Mouse (Mus musculus): ENCODE measurements around the gene Irf2bp1. TPM values are rescaled to one million over a fixed set of nuclear protein-coding genes. Genes with fewer than 3 reads are reported as not detected.

Irf2bp1 gene
- polyA plus RNA-seq (2015; fragmentation: Nextera tagmentation; extraction: Ambion mirVana), result 21.4 and 23.5 TPM in 2 replicates

DNA sequence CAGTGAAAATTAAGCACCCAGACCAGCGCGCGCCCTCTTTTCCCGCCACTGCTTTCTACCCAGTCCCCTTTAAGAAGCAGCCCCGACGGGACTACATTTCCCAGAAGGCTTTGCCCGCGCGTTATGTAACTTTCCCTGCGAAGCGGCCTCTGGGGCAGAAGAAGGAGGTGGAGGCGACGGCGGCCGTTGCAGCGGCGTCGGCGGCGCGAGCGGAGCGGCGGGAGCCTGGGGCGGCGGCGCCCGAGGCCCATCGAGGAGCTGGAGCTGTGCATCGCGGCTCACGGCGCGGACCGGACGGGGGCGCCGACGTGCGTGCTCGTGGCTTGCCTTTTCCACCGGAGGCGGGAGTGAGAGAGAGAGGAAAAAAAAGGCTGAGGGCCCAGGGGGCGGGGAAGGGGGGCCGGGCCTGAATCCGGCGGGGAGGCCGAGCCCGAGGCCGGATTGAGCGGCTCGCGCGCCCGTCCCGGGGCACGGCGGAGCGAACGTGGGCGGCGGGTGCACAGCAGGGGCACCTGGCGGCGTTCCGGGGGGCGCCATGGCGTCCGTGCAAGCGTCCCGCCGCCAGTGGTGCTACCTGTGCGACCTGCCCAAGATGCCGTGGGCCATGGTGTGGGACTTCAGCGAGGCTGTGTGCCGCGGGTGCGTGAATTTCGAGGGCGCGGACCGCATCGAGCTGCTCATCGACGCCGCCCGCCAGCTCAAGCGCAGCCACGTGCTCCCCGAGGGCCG lies at the start of gene Irf2bp1:
Gene Irf2bp1, plus strand, starts transcription at position 143 of the 729 bp plus-strand sequence.
- Histone ChIP-seq H3K9ac (replicated peaks; ENCODE audit: low read length) (peak within 1 kb of the TSS; percentile 95), H3K4me3 (ENCODE audit: low read length) (peak within 1 kb of the TSS; percentile 86), H3K4me2 (replicated peaks; ENCODE audit: low read depth, low read length) (peak within 1 kb of the TSS; percentile 98), H3K27me3 (ENCODE audit: insufficient read depth, low read length) (no peaks in the 10 kb centered on the region), H3K9me3 (ENCODE audit: low read length) (no peaks in the 10 kb centered on the region), H3K4me1 (ENCODE audit: insufficient read depth, low read length) (peaks cover 57% of the 10 kb centered on the region), H3K36me3 (ENCODE audit: insufficient read depth, low read length) (peaks cover 16% of the 10 kb centered on the region), H3K27ac (ENCODE audit: low read length) (peak within 1 kb of the TSS; percentile 97)
- peak; percentile 62 for ATAC-seq (ENCODE audit: low FRiP score, low TSS enrichment)
- under 1% methylated on average over 68 of the region's 90 CpGs for WGBS

DNA sequence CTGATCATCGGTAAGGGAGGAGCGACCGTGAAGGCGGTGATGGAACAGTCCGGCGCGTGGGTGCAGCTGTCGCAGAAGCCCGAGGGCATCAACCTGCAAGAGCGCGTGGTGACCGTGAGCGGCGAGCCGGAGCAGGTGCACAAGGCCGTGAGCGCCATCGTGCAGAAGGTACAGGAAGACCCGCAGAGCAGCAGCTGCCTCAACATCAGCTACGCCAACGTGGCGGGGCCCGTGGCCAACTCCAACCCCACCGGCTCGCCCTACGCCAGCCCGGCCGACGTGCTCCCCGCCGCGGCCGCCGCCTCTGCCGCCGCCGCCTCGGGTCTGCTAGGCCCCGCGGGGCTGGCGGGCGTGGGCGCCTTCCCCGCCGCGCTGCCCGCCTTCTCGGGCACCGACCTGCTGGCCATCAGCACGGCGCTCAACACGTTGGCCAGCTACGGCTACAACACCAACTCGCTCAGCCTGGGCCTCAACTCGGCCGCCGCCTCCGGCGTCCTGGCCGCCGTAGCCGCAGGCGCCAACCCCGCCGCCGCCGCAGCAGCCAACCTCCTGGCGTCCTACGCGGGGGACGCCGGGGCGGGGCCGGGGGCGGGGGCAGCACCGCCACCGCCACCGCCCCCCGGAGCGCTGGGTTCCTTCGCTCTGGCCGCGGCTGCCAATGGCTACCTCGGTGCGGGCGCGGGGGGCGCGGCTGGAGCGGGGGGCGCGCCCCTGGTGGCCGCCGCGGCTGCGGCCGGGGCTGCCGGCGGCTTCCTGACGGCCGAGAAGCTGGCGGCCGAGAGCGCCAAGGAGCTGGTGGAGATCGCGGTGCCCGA lies 46.1 kb upstream of the Irf2bp1 start:
- Histone ChIP-seq H3K4me2 (replicated peaks; ENCODE audit: low read depth, low read length) (peak overlapping the region; percentile 98), H3K9ac (replicated peaks; ENCODE audit: low read length) (peak overlapping the region; percentile 70), H3K9me3 (ENCODE audit: low read length) (no peaks in the 10 kb centered on the region), H3K36me3 (ENCODE audit: insufficient read depth, low read length) (no peaks in the 10 kb centered on the region), H3K27me3 (ENCODE audit: insufficient read depth, low read length) (peaks cover 54% of the 10 kb centered on the region), H3K4me3 (ENCODE audit: low read length) (peak overlapping the region; percentile 68), H3K4me1 (ENCODE audit: insufficient read depth, low read length) (peaks cover 17% of the 10 kb centered on the region), H3K27ac (ENCODE audit: low read length) (0 out of 2 replicates have a peak overlapping the region, but pooled peaks have one; percentile 25)
- peak; percentile 89 for ATAC-seq (ENCODE audit: low FRiP score, low TSS enrichment)
- under 1% methylated on average over 86 of the region's 107 CpGs for WGBS

DNA sequence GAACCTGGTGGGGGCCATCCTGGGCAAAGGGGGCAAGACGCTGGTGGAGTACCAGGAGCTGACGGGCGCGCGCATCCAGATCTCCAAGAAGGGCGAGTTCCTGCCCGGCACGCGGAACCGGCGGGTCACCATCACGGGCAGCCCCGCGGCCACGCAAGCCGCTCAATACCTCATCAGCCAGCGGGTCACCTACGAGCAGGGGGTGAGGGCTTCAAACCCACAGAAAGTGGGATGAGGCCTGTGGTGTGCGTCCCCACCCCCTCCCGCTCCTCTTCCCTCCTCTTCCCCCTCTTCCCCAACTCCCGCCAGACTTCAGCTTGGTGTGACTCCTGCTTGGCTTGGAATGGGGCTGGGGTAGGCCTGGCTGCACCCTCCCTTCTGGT lies 45.5 kb upstream of the Irf2bp1 start:
- no peaks in the 10 kb centered on the region for H3K9me3 ChIP-seq (ENCODE audit: low read length)
- peaks cover 23% of the 10 kb centered on the region for H3K4me1 ChIP-seq (ENCODE audit: insufficient read depth, low read length)
- peak overlapping the region; percentile 68 for H3K4me3 ChIP-seq (ENCODE audit: low read length)
- peak overlapping the region; percentile 98 for H3K4me2 ChIP-seq (replicated peaks; ENCODE audit: low read depth, low read length)
- peak; percentile 3; the same call in 1 of the 2 replicates for ATAC-seq (ENCODE audit: low FRiP score, low TSS enrichment)
- H3K36me3 ChIP-seq (ENCODE audit: insufficient read depth, low read length), result no peaks in the 10 kb centered on the region
- no peak overlapping the region for H3K27ac ChIP-seq (ENCODE audit: low read length)
- 1% methylated on average over 13 of the region's 21 CpGs for WGBS
- peaks cover 60% of the 10 kb centered on the region for H3K27me3 ChIP-seq (ENCODE audit: insufficient read depth, low read length)
- H3K9ac ChIP-seq (replicated peaks; ENCODE audit: low read length), result peak overlapping the region; percentile 70

DNA sequence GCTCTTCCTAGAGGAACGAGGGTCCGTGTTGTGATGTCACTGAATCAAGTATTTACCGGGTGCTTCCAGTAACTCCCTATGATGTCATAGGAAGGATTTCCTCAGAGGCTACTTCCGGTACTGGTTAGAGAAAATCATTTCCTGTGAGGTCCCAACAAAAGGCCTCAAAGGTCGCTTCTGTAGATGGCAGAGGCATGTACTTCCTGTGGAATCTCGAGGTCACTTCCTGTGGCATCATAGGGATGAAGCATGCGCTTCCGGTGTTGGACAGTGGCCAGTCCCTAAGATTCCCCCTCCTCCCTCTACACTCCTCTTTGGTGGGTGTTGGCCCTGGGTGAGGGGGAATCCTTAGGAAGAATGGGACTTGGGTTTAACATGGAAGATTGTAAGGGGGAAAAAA lies 44.4 kb upstream of the Irf2bp1 start:
- Histone ChIP-seq H3K4me2 (replicated peaks; ENCODE audit: low read depth, low read length) (no peak overlapping the region), H3K27ac (ENCODE audit: low read length) (no peak overlapping the region), H3K4me1 (ENCODE audit: insufficient read depth, low read length) (peaks cover 31% of the 10 kb centered on the region), H3K27me3 (ENCODE audit: insufficient read depth, low read length) (peaks cover 71% of the 10 kb centered on the region), H3K4me3 (ENCODE audit: low read length) (no peak overlapping the region), H3K9me3 (ENCODE audit: low read length) (no peaks in the 10 kb centered on the region), H3K36me3 (ENCODE audit: insufficient read depth, low read length) (no peaks in the 10 kb centered on the region), H3K9ac (replicated peaks; ENCODE audit: low read length) (no peak overlapping the region)
- no peak for ATAC-seq (ENCODE audit: low FRiP score, low TSS enrichment)
- 48% methylated on average over 8 of the region's 8 CpGs for WGBS

DNA sequence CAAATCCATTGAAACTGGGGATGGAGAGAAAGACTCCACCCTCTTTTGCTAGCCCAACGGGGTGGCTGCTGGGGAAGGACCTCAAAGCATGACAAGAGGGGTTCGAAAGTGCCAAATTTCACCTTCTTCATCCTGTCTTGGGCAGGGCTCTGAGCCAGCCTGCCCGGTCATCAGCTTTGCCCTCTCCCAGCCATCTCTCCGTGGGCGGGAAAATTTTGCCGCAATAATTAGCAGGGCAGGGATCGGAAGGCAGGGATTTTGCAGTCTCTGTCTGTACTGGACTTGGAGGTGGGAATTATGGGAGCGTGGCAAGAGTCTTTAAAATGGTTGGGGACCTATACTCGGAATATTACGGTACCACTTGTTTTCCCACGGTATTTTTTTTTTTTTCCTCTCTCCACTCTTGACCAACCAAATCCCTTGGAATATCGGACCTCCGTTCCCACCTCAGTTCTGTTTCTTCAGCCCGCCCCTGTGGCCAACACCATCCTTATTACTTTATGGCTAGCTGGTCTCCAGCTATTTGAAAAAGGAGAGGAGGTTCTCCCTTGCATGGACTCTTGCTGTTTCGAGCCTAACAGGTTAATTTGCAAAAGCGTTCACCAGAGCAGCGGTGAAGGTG lies 41.6 kb upstream of the Irf2bp1 start:
- Histone ChIP-seq H3K4me1 (ENCODE audit: insufficient read depth, low read length) (peaks cover 29% of the 10 kb centered on the region), H3K27ac (ENCODE audit: low read length) (no peak overlapping the region), H3K4me3 (ENCODE audit: low read length) (peak overlapping the region; percentile 8), H3K9ac (replicated peaks; ENCODE audit: low read length) (no peak overlapping the region), H3K27me3 (ENCODE audit: insufficient read depth, low read length) (peaks cover 82% of the 10 kb centered on the region), H3K4me2 (replicated peaks; ENCODE audit: low read depth, low read length) (peak overlapping the region; percentile 44), H3K9me3 (ENCODE audit: low read length) (no peaks in the 10 kb centered on the region), H3K36me3 (ENCODE audit: insufficient read depth, low read length) (no peaks in the 10 kb centered on the region)
- WGBS, result 2% methylated on average over 17 of the region's 17 CpGs
- no peak for ATAC-seq (ENCODE audit: low FRiP score, low TSS enrichment)

DNA sequence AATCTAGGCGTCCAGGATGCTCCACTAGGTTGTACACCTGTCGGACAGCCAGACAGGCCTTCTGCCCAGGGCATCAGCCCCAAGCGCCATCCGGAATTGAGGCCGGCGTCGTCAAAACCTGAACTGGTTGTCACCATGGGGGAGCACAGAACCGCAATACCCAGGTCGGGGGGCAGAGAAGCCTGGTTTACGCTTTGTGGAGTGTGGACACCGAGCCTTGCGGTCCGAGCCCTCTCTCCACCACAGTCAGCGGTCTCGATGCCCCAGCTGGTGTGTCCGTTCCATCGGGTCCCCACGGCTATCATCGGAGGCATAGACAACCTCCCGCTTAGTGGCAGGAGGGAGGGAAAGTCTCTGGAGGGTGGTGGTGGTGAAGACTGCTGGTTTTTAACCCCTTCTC lies 41.0 kb upstream of the Irf2bp1 start:
- H3K36me3 ChIP-seq (ENCODE audit: insufficient read depth, low read length), result no peaks in the 10 kb centered on the region
- peak overlapping the region; percentile 8 for H3K4me3 ChIP-seq (ENCODE audit: low read length)
- H3K9me3 ChIP-seq (ENCODE audit: low read length), result no peaks in the 10 kb centered on the region
- no peak for ATAC-seq (ENCODE audit: low FRiP score, low TSS enrichment)
- no peak overlapping the region for H3K9ac ChIP-seq (replicated peaks; ENCODE audit: low read length)
- 4% methylated on average over 20 of the region's 20 CpGs for WGBS
- H3K27ac ChIP-seq (ENCODE audit: low read length), result no peak overlapping the region
- H3K4me1 ChIP-seq (ENCODE audit: insufficient read depth, low read length), result peaks cover 24% of the 10 kb centered on the region
- peak overlapping the region; percentile 44 for H3K4me2 ChIP-seq (replicated peaks; ENCODE audit: low read depth, low read length)
- H3K27me3 ChIP-seq (ENCODE audit: insufficient read depth, low read length), result peaks cover 81% of the 10 kb centered on the region

DNA sequence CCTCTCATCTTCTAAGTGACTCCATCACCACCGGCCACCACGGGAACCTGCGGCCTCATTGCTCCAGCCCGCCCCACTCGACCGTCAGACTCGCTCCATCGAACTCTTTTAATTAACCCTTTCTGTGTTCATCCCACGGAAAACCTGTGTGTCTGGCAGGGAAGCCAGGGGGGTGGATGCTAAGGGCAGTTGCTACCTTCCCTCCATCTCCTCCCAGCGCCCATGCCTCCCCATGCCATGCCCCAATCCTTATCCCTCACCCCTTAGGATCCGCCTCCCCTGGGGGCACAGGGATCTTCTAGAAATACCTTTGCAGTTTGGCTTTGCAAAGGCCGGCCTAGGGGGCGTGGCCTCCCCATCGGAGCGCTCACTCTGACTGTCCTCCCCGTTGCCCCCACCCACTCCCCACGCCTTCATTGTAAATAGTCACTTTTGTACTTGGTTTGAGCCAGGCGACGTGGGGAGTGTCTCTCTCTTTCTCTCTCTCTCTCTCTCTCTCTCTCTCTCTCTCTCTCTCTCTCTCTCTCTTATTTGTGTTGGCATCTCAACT lies 40.5 kb upstream of the Irf2bp1 start:
- H3K4me1 ChIP-seq (ENCODE audit: insufficient read depth, low read length), result peaks cover 21% of the 10 kb centered on the region
- ATAC-seq (ENCODE audit: low FRiP score, low TSS enrichment), result no peak
- H3K9me3 ChIP-seq (ENCODE audit: low read length), result no peaks in the 10 kb centered on the region
- WGBS, result 2% methylated on average over 19 of the region's 19 CpGs
- H3K9ac ChIP-seq (replicated peaks; ENCODE audit: low read length), result no peak overlapping the region
- no peak overlapping the region for H3K27ac ChIP-seq (ENCODE audit: low read length)
- H3K27me3 ChIP-seq (ENCODE audit: insufficient read depth, low read length), result peaks cover 80% of the 10 kb centered on the region
- peak overlapping the region; percentile 44 for H3K4me2 ChIP-seq (replicated peaks; ENCODE audit: low read depth, low read length)
- no peak overlapping the region for H3K4me3 ChIP-seq (ENCODE audit: low read length)
- H3K36me3 ChIP-seq (ENCODE audit: insufficient read depth, low read length), result no peaks in the 10 kb centered on the region

DNA sequence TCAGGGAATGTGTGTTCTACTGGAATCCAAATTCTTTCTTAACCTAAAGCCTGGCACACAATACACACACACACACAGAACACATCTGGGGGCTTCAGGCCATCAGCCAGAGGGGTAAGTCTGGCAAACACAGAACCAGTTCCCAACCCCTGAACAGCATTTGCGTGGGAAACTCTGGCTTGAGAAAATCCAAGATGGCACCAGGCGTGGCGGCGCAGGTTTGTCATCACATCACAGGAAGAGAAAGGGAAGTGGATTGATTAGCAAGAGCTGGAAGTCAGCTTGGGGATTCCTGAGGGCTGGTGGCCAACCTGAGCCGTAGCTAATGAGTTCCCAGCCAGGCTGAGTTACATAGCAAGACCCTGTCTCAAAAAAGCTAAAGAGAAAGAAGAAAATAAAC lies 38.5 kb upstream of the Irf2bp1 start:
- ATAC-seq (ENCODE audit: low FRiP score, low TSS enrichment), result no peak

DNA sequence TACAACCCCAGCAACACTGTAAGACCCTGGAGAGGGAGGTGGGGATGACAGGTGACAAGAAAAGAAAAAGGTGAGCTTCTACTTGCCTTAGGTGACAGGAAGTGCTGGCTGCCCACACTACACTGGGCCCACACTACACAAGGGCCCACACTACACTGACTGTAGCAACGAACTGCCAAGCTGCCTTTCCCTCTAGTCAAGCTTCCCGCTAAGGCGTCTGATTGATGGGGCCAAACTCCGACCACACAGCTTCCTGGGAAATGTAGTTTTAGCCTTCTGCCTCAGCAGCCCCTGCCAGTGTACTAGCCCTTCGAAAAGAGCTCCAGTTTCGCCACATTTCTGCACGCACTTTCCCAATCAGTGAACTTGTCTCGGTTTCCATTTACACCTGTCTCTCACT lies 36.2 kb upstream of the Irf2bp1 start:
- Histone ChIP-seq H3K9me3 (ENCODE audit: low read length) (0 out of 2 replicates have a peak, but pooled peaks cover 4% of the 10 kb centered on the region), H3K36me3 (ENCODE audit: insufficient read depth, low read length) (no peaks in the 10 kb centered on the region), H3K27me3 (ENCODE audit: insufficient read depth, low read length) (peaks cover 39% of the 10 kb centered on the region), H3K4me1 (ENCODE audit: insufficient read depth, low read length) (peaks cover 15% of the 10 kb centered on the region), H3K27ac (ENCODE audit: low read length) (no peak overlapping the region), H3K4me3 (ENCODE audit: low read length) (no peak overlapping the region), H3K9ac (replicated peaks; ENCODE audit: low read length) (no peak overlapping the region), H3K4me2 (replicated peaks; ENCODE audit: low read depth, low read length) (no peak overlapping the region)
- ATAC-seq (ENCODE audit: low FRiP score, low TSS enrichment), result 0 out of 2 replicates have a peak, but pooled peaks have one; percentile 43
- 8% methylated on average over 8 of the region's 8 CpGs for whole genome bisulfite sequencing

More for the DNA sequence above, 38.5 kb upstream of the Irf2bp1 start:
- peaks cover 62% of the 10 kb centered on the region for H3K27me3 ChIP-seq (ENCODE audit: insufficient read depth, low read length)
- H3K36me3 ChIP-seq (ENCODE audit: insufficient read depth, low read length), result no peaks in the 10 kb centered on the region
- no peak overlapping the region for H3K9ac ChIP-seq (replicated peaks; ENCODE audit: low read length)
- WGBS, result 80% methylated on average over 5 of the region's 5 CpGs
- no peaks in the 10 kb centered on the region for H3K9me3 ChIP-seq (ENCODE audit: low read length)
- no peak overlapping the region for H3K4me3 ChIP-seq (ENCODE audit: low read length)
- peaks cover 17% of the 10 kb centered on the region for H3K4me1 ChIP-seq (ENCODE audit: insufficient read depth, low read length)
- no peak overlapping the region for H3K4me2 ChIP-seq (replicated peaks; ENCODE audit: low read depth, low read length)
- H3K27ac ChIP-seq (ENCODE audit: low read length), result no peak overlapping the region

Measured in kidney, embryonic 16.5 days (tissue).